Mouse (Mus musculus) liver, embryonic 14.5 days (tissue): ENCODE results near the gene Ak5. TPM values are rescaled to one million over a fixed set of nuclear protein-coding genes. Genes with fewer than 3 reads are reported as not detected.

Experiments
- ATAC-seq: fragments of 200-750 bp; cut with Nextera tagmentation; 2 replicates; pipeline ENCODE4 v1.8.0; 2017; ENCODE audit warnings: moderate number of reproducible peaks, mild to moderate bottlenecking, moderate library complexity; ENCODE audit not compliant: insufficient read depth
- DNase-seq, 3 experiments: peaks; one replicate each; pipeline ENCODE4 v3.0.0-alpha.2; 2012 to 2013; ENCODE audit warnings: low read depth in 3 of 3, low spot score in 3 of 3
- H3K27ac ChIP-seq: fragments of 300-500 bp; sonication (generic); 2 replicates; pipeline ENCODE4 v1.5.1; 2014; ENCODE audit warnings: moderate library complexity, mild to moderate bottlenecking, control low read depth, inconsistent platforms
- H3K27me3 ChIP-seq: fragments of 300-500 bp; sonication (generic); 2 replicates; pipeline ENCODE4 v1.6.1; 2014; ENCODE audit warnings: mild to moderate bottlenecking, low read length, moderate library complexity; ENCODE audit not compliant: control insufficient read depth, insufficient read depth
- H3K36me3 ChIP-seq: fragments of 300-500 bp; sonication (generic); replicated peaks from 2 replicates; pipeline ENCODE4 v1.6.1; 2014; ENCODE audit warnings: low read depth; ENCODE audit not compliant: control insufficient read depth, insufficient read depth
- H3K4me1 ChIP-seq, 2 experiments: fragments of 200-500 bp in 1 of 2; fragments of 300-500 bp in 1 of 2; sonication (generic) in 1 of 2; replicated peaks; 2 replicates each; pipeline ENCODE4 v1.6.1; 2012 to 2014; ENCODE audit warnings: antibody characterized with exemption in 1 of 2, inconsistent platforms in 1 of 2, low read length in 1 of 2; ENCODE audit not compliant: control insufficient read depth in 2 of 2, insufficient read depth in 2 of 2
- H3K4me2 ChIP-seq: fragments of 300-500 bp; sonication (generic); 2 replicates; pipeline ENCODE4 v1.6.1; 2014; ENCODE audit warnings: low read depth, mild to moderate bottlenecking, control low read depth, moderate library complexity
- H3K4me3 ChIP-seq, 2 experiments: fragments of 200-500 bp in 1 of 2; fragments of 300-500 bp in 1 of 2; sonication (generic) in 1 of 2; 2 replicates each; pipeline ENCODE4 v1.5.1; 2012 to 2014; ENCODE audit warnings: low read depth in 2 of 2, low read length in 2 of 2, mild to moderate bottlenecking in 2 of 2, control low read depth in 1 of 2, inconsistent platforms in 1 of 2, moderate library complexity in 1 of 2; ENCODE audit not compliant: insufficient read depth in 1 of 2
- H3K9ac ChIP-seq: fragments of 300-500 bp; sonication (generic); replicated peaks from 2 replicates; pipeline ENCODE4 v1.6.1; 2014; ENCODE audit warnings: mild to moderate bottlenecking, control low read depth, moderate library complexity
- H3K9me3 ChIP-seq: fragments of 300-500 bp; sonication (generic); 2 replicates; pipeline ENCODE4 v1.6.1; 2016; ENCODE audit warnings: low read length, mixed read lengths; ENCODE audit not compliant: control insufficient read depth
- CTCF ChIP-seq: IDR thresholded peaks from 2 replicates; pipeline ENCODE4 v1.5.1; 2016; ENCODE audit warnings: antibody characterized with exemption, low read depth, control low read depth
- EP300 ChIP-seq: IDR thresholded peaks from 2 replicates; pipeline ENCODE4 v1.6.1; 2016; ENCODE audit warnings: antibody characterized with exemption, low read depth
- WGBS: fragments of 180-500 bp; shearing (Covaris S2); extraction: QIAGEN DNeasy Blood & Tissue Kit; methylation state at CpG from one replicate; pipeline ENCODE4 v1.1.7; 2014; ENCODE audit not compliant: insufficient replicate concordance; 5-methylcytosine and 5-hydroxymethylcytosine counted together
- polyA plus RNA-seq, 2 experiments: library from polyadenylated mRNA; depleted of rRNA in 1 of 2; stranded (reverse) in 1 of 2; unstranded in 1 of 2; fragments of >200 nt; fragmentation: Nextera tagmentation in 1 of 2; extraction: Ambion mirVana in 1 of 2; gene quantifications; 2 replicates each; pipeline versions ENCODE4 v1.2.1 to v1.2.3; 2012 to 2014

Ak5 gene
- polyA plus RNA-seq, 2 experiments, result 0.08 to 0.18 TPM

- DNase-seq (no peak), ATAC-seq (no peak)
- no peaks in the 10 kb centered on the region for H3K27me3 ChIP-seq
- H3K4me3 ChIP-seq, result no peak overlapping the region
- H3K4me2 ChIP-seq, result no peak overlapping the region
- TF ChIP-seq CTCF (no peak), EP300 (no peak)
- H3K9ac ChIP-seq, result no peak overlapping the region
- H3K36me3 ChIP-seq, result no peaks in the 10 kb centered on the region
- H3K4me1 ChIP-seq, result peaks cover 0 to 4% of the 10 kb centered on the region in 2 experiments; a peak in 1 of 4 replicates
- 57% methylated on average over 5 of the region's 5 CpGs for WGBS
- H3K9me3 ChIP-seq, result no peaks in the 10 kb centered on the region
- H3K27ac ChIP-seq, result no peak overlapping the region
These were observed 137.8 kb downstream of the Ak5 start for GRCm38 (mm10) chr3:152530344-152530743.

- Histone ChIP-seq H3K4me2 (no peak overlapping the region), H3K36me3 (no peaks in the 10 kb centered on the region), H3K4me3 (no peak overlapping the region), H3K27me3 (no peaks in the 10 kb centered on the region), H3K4me1 (peaks cover 0 to 4% of the 10 kb centered on the region in 2 experiments; a peak in 1 of 4 replicates), H3K9ac (no peak overlapping the region), H3K27ac (no peak overlapping the region), H3K9me3 (no peaks in the 10 kb centered on the region)
- 42% methylated on average over 11 of the region's 11 CpGs for WGBS
- DNase-seq, result no peak
- ATAC-seq, result no peak
- TF ChIP-seq CTCF (no peak), EP300 (no peak)
These were observed 138.8 kb downstream of the Ak5 start for GRCm38 (mm10) chr3:152529058-152529972.

- Histone ChIP-seq H3K4me1 (peaks cover 0 to 4% of the 10 kb centered on the region in 2 experiments; a peak in 1 of 4 replicates), H3K9me3 (no peaks in the 10 kb centered on the region), H3K4me2 (no peak overlapping the region), H3K27ac (no peak overlapping the region), H3K36me3 (no peaks in the 10 kb centered on the region), H3K27me3 (no peaks in the 10 kb centered on the region), H3K9ac (no peak overlapping the region), H3K4me3 (no peak overlapping the region)
- TF ChIP-seq EP300 (no peak), CTCF (no peak)
- ATAC-seq, result no peak
- WGBS, result 71% methylated on average over 8 of the region's 8 CpGs
- DNase-seq, result no peak
These were observed 141.4 kb downstream of the Ak5 start for GRCm38 (mm10) chr3:152526721-152527120.

- H3K9me3 ChIP-seq, result no peaks in the 10 kb centered on the region
- no peak overlapping the region for H3K4me2 ChIP-seq
- TF ChIP-seq EP300 (no peak), CTCF (no peak)
- no peak overlapping the region for H3K27ac ChIP-seq
- no peak overlapping the region for H3K9ac ChIP-seq
- ATAC-seq (no peak), DNase-seq (no peak)
- H3K27me3 ChIP-seq, result no peaks in the 10 kb centered on the region
- WGBS, result 60% methylated on average over 4 of the region's 4 CpGs
- no peaks in the 10 kb centered on the region for H3K36me3 ChIP-seq
- no peaks in the 10 kb centered on the region for H3K4me1 ChIP-seq
- H3K4me3 ChIP-seq, result no peak overlapping the region
These were observed 144.9 kb downstream of the Ak5 start for GRCm38 (mm10) chr3:152523315-152523638.

GRCm38 (mm10) chr3:152522634-152523314, 145.4 kb downstream of the Ak5 start:
- H3K36me3 ChIP-seq, result no peaks in the 10 kb centered on the region
- no peaks in the 10 kb centered on the region for H3K4me1 ChIP-seq
- DNase-seq, result no peak
- no peak for ATAC-seq
- H3K9me3 ChIP-seq, result no peaks in the 10 kb centered on the region
- H3K27ac ChIP-seq, result no peak overlapping the region
- H3K9ac ChIP-seq, result no peak overlapping the region
- WGBS, result 60% methylated on average over 6 of the region's 6 CpGs
- no peak overlapping the region for H3K4me2 ChIP-seq
- H3K4me3 ChIP-seq, result no peak overlapping the region
- TF ChIP-seq CTCF (no peak), EP300 (no peak)
- no peaks in the 10 kb centered on the region for H3K27me3 ChIP-seq
